Mouse (Mus musculus) embryo, embryonic 9.5 days (tissue): ENCODE results near the gene Fam189a2.

Experiments used
- DNase-seq: peaks from one replicate; pipeline ENCODE4 v3.0.0-alpha.2; 2017; ENCODE audit errors: extremely low spot score

Gene Fam189a2

GRCm38 (mm10) chr19:23972881-23973649 lies 57.8 kb downstream of the Fam189a2 start:
- no peak for DNase-seq

- no peak for DNase-seq
Observed at GRCm38 (mm10) chr19:23971391-23971790, 59.4 kb downstream of the Fam189a2 start.

GRCm38 (mm10) chr19:23970374-23970773 lies 60.4 kb downstream of the Fam189a2 start:
- no peak for DNase-seq

GRCm38 (mm10) chr19:23968862-23969225 lies 62.0 kb downstream of the Fam189a2 start:
- DNase-seq = no peak

GRCm38 (mm10) chr19:23968125-23968861 lies 62.5 kb downstream of the Fam189a2 start:
- DNase-seq = no peak

GRCm38 (mm10) chr19:23967156-23967555 lies 63.7 kb downstream of the Fam189a2 start:
- no peak for DNase-seq

GRCm38 (mm10) chr19:23966376-23966775 lies 64.4 kb downstream of the Fam189a2 start:
- DNase-seq = no peak

GRCm38 (mm10) chr19:23964401-23964910 lies 66.4 kb downstream of the Fam189a2 start:
- DNase-seq = no peak

GRCm38 (mm10) chr19:23961516-23961915 lies 69.3 kb downstream of the Fam189a2 start:
- DNase-seq = peak; percentile 79

GRCm38 (mm10) chr19:23960831-23961447 lies 69.9 kb downstream of the Fam189a2 start:
- no peak for DNase-seq

GRCm38 (mm10) chr19:23960275-23960674 lies 70.5 kb downstream of the Fam189a2 start:
- no peak for DNase-seq

- DNase-seq = no peak
Observed at GRCm38 (mm10) chr19:23959870-23960269, 70.9 kb downstream of the Fam189a2 start.

- DNase-seq = peak; percentile 40
Observed at GRCm38 (mm10) chr19:23958925-23959324, 71.9 kb downstream of the Fam189a2 start.

GRCm38 (mm10) chr19:23957563-23957962 lies 73.3 kb downstream of the Fam189a2 start:
- no peak for DNase-seq

- DNase-seq = no peak
Observed at GRCm38 (mm10) chr19:23956299-23956975, 74.4 kb downstream of the Fam189a2 start.

GRCm38 (mm10) chr19:23955461-23955860 lies 75.4 kb downstream of the Fam189a2 start:
- no peak for DNase-seq

GRCm38 (mm10) chr19:23948301-23949000 lies 82.4 kb downstream of the Fam189a2 start:
- DNase-seq = no peak

- no peak for DNase-seq
Observed at GRCm38 (mm10) chr19:23947871-23948270, 82.9 kb downstream of the Fam189a2 start.

GRCm38 (mm10) chr19:23946751-23947150 lies 84.1 kb downstream of the Fam189a2 start:
- DNase-seq = no peak

GRCm38 (mm10) chr19:23946026-23946685 lies 84.7 kb downstream of the Fam189a2 start:
- no peak for DNase-seq

- no peak for DNase-seq
Observed at GRCm38 (mm10) chr19:23942886-23943285, 87.9 kb downstream of the Fam189a2 start.
